Mouse (Mus musculus) testis, postnatal 14 days (tissue): ENCODE measurements at regions not wholly inside any gene's neighbourhood (a gene's known extent, or its start where the extent isn't known, plus 50 kb on each side); places are given as distances from the start of the nearest gene placed in this dataset.
A peak's percentile ranks its signal among the peaks of the same experiment; 100 is the strongest.

Source experiments
- DNase-seq: peaks from one replicate; pipeline ENCODE4 v3.0.0; 2021; ENCODE audit warnings: low spot score

DNA sequence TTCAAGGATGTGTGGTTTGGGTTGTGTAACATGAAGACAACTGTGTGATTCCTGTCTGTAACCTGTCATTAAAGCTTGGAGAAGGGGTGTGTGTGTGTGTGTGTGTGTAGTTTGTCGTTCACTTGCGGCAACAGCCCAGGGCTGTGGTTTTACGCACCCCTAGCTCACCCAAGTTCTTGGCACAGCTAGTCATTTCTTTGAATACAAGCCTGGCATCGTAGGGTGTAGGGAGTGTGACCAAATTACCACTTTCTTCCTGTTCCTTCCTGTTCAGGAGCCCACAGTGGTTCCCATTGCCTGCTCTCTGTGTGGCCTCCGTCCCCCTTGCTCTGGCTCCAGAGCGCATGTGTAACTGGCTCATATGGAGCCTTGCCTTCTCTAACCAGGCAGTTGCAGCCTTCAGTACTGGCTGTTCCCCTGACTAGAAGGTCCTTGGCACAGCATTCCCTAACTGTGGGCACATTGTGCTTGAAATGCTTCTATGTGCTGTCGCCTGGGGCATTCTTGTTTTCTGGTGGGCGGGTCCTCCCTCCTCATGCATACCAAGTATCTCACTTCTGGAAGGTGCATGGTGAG, 167.4 kb upstream of the Ubr2 start:
- peak; percentile 33 for DNase-seq

DNA sequence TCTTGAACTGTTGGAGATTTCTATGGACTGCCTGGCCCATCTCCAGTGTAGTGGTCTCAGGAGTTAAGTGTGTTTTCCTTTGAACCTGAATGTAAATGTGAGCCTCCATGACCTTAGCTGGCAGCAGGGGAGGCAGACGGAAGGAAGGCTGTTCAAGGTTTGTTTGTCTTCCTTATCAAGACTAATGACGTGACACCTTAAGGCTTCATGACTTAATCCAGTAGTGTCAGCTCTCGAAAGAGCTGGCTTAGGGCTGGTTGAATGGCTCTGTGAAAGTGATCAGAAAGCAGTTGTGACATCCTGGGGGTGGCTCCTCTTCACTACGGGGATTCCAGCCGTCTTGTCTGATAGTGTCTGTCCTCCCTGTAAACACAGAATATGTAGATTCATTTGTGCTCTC, 166.0 kb upstream of the Ubr2 start:
- DNase-seq = no peak

DNA sequence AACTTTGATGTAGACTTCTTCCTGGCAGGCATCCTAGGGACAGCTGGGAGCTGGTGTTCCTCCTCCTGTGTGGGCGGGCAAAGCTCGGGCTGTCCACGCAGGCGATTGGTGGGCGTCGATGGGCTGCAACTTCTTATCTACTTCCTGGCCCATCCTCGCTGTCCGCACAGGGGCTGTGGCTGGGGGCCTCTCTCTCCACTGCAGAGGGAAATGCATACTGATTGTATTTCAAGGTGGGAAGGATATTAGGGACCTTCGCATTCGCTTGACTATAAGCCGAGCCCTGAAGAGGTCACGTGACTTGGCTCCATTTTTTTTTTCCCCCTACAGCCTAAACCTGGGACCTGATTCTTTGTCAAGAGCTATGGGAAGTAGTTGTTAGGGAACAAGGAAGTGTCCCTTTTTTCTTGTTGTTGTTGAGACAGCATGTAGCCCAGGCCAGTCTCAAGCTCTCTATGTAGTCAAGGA, 164.4 kb upstream of the Ubr2 start:
- DNase-seq = peak; percentile 89

DNA sequence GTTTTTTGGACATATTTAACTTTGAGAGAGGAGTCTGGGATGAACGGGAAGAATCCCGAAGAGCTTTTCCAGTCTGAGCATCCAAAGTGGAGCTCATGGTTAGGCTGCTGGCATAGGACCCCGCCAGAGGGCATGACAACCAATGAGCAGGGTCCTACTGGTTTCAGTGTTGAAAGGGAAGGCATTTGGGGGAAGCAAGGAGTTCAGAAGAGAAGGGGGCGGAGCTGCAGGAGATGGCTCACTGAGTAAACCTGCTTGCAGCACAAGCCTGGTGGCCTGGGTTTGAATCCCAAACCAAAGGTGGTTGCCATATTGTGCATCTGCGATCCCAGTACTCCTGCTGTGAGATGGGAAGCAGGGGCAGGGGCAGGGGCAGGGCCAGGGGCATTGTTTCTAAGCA, 161.4 kb upstream of the Ubr2 start:
- no peak for DNase-seq

DNA sequence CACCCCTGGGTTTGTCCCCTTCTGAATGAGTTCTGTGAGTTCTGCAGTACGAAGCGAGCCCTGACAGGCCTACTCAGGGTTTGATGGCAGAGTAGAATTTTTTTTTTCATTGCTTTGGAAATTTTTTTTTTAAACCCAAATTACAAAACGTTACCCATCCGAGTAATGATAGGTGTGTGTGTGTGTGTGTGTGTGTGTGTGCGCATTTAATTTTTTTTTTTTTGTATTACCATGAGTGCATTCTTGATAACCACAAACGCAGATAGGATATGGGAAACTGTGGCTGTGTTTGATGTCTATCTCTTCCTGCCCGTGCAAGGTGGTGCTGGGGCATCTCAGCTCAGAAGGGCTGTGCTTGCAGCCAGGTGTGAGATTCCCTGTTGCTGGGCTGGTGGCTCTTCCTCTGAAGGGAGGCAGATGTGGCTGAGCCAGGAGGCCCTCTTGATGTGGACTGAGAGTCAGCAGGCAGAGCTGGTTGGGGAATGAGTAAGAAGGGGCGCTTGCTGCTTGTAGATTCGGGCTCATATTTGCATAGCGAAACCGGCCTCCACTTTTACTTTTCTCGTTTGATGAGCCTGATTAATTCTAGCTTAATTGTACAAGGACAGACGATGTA, 160.7 kb upstream of the Ubr2 start:
- no peak for DNase-seq

DNA sequence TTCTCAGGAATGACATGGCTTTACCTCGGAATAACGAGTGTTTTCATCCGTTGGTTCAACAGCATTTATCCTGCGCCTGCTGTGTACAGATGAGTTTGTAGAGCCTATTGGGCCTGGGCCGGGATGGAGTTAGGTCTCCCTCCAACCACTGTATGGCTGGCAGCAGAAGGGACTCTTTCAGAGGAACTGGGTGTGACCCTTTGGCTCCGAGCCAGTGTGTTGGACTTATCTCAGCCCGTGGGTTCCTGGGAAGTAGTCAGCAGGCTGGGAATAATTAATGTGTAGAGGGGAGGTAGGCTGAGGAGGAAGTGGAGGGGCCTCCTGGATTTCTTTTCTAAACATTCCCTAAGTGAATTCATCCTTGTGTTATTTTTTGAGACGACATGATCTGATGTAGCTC, 157.7 kb upstream of the Ubr2 start:
- DNase-seq = no peak

DNA sequence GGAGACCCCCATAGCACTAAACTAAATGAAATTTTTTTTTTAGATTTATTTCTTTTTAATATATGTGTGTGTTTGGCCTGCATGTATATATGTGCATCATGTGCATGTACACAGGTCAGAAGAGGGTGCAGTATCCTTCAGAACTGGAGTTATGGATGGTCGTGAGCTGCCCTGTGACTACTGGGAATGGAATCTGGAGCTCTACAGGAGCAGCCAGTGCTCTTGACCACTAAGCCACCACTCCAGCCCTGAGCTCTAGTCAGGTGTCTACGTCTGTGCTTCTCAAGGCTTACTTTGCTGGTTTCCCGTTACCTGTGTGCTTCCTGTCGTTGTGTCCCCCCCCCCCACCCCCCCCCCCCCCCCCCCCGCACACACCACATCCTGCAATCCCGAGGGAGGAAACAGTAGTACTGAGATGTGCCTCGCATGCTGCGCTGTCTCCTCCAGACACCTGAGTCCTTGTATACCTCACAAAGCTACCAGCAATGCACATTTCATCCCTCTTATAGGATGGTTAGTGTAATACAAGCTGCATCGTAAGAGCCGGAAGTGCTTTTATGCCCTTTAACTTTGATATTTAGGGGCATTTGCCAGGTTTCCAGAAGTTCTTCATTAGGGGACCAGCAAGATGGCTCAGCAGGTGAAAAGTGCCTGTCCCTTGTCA, 153.5 kb upstream of the Ubr2 start:
- no peak for DNase-seq

DNA sequence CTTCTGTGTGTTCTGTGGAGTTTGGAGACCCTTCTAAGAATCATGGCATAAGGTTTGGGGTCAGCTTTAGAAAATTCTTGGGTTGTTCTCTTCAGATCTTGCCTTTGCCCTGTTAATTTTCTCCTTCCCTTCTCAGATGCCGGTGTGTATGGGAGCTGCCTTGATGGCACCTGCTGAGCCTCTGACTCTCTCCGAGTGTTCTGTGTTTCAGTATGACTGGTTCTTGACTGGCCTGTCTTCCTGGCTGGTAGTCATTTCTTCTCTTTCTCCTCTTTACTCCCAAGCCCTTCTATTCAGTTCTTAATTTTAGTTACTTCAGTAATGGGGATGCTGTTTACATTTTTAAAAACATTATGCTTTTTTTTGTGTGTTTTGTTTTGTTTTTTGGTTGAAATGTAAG, 152.1 kb upstream of the Ubr2 start:
- DNase-seq = no peak

DNA sequence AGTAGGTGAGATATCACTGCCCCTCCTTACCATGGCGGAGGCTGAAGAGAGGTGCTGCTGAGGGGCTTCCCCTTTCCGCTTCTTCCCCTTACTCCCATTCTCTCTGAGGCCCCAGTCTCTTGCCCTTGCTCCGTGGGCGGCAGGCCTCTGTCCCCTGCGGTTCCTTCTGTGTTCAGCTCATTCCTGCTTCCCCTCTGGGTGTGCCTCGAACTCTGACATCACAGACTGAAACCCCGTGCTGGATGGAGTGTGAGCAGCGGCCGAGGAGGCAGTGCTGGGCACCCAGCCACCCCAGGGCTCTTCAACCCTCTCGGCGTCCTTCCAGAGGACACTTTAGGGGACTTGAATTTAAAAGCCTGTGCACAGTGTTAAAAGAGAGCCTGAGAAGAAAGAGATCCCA, 145.9 kb upstream of the Ubr2 start:
- DNase-seq = no peak

DNA sequence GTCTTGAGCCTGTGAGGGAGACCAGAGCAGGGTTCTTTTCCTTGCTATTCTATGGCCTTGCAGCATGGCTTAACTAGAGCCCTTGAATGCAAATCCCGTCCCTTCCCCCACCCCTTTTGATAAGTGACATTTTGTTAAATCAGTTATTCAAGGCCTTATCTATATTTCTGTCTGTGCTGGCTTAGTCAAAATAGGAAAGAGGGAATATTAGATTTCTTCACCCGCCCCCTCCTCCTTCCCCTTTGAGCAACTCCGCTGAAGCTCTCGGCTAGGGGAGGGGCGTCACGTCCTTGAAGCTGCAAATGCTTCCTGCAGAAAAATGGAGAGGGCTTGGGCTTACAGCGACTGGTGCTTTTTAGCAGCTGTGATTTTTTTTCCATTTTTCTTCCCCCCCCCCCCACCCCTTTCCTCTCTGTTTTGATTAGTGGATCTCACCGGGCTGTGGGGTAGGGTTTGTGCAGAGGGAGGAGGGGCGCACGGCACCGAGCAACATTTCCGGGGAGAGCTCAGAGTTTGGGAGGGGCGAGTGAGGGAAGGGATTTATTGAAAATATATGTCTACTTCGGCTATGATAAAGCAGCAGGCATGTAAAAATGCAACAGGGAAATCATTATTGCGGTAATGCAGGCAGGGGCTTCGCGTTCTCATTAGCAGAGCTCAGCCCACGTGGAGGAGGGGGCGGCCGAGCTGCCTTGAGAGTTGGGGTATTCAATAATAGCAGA, 141.4 kb upstream of the Ubr2 start:
- no peak for DNase-seq

DNA sequence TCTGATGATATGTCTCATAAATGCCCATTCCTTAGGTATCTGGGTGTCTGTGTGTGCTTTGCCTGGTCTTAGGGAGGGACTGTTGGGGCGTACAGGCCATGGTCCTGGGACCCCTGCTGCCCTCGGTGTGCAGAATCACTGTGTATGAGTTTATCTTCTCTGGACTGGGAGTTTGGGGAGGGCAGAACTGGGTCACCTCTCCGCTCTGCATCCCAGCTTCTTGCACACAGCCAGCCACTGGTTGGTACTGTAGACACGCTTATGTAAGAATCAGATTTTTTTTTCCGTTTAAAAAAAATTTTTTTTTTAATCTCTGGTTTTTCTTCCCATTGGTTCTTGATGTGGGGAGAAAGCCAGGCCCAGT, 140.8 kb upstream of the Ubr2 start:
- DNase-seq = no peak

DNA sequence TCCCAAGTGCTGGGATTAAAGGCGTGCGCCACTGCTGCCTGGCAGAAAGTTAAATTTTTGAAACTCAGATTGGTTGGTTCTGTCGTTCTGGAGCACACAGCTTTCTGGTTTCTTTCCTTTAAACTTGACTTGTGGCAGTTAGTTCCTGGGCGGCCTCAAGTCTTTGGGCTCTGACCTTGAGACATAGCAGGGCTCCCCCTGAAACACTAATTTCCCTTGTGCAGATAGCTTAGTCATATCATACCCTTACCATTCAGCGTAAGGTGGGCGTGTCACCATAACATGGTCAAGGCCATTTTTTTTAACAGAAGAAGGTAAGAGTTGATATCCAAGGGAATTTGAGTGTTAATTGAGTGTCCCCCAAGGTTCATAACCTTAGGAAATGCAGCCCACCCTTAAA, 140.3 kb upstream of the Ubr2 start:
- no peak for DNase-seq

DNA sequence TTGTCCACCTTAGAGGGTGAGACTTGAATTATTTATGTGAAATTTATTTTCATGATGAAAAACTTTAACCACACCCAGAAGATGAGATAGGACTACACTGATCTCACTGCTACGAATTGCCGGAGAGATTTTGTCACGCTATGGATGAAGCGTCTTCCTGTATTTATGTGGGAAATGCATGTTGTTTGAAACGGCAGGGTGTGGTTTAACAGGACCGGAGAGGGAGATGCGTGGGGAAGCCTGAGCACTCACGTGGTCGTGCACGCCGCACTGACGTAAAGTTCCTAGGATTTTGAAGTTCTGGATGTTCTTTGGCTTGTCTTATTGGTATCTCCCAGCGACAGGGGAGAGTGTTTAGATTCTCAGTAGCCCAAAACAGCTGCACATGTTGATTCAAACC, 139.3 kb upstream of the Ubr2 start:
- no peak for DNase-seq

DNA sequence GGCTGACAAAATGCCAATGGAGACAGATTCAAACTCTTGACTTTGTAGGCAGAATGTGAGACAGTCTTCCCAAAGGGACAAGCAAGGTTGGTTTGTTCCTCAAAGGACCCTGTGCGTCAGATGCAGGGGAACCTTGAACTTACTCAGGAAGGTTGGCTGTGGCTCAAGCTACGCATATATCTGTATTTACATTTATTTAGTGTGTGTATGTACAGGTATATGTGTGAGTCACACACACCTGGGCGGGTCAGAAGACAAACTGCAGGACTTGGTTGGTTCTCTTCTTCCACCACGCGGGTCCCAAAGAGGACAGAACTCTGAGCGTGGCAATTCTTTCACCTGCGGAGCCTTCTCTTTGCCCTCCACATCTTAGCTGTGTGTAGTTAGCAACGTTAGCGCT, 138.8 kb upstream of the Ubr2 start:
- no peak for DNase-seq

DNA sequence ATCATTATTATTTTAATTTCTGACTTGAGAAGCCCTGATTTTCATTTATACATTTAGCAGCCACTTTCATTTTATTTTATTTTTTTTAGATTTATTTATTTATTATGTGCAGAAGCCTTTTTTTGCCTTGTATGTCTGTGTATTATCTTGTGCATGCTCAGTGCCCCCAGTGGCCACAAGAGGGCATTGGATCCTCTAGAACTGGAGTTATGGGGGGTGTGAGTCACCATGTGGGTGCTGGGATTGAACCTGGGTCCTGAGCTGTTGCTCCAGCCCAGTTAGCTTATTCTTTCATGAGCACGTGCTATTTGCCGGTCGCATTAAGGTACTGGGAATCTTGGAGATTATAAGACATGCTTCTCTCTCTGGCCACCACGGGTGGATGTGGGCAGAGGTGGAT, 136.3 kb upstream of the Ubr2 start:
- no peak for DNase-seq

DNA sequence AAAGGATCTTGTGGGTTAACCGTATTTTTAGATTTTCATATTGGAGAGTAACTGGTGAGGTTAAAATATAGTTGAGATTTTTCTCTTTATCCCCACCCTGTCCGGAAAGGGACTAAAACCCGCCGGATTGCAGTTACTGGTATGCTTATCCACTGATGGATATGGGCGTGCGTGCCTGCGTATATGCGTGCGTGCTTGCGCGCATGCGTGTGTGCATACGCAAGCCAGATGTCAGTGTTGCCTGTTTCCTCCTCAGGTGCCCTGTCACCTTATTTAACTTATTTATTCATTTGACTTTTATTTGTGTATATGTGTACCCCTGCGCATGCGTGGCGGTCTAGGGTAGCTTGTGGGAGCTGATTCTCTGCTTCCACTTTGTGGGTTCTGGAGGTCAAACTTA, 135.2 kb upstream of the Ubr2 start:
- DNase-seq = no peak

DNA sequence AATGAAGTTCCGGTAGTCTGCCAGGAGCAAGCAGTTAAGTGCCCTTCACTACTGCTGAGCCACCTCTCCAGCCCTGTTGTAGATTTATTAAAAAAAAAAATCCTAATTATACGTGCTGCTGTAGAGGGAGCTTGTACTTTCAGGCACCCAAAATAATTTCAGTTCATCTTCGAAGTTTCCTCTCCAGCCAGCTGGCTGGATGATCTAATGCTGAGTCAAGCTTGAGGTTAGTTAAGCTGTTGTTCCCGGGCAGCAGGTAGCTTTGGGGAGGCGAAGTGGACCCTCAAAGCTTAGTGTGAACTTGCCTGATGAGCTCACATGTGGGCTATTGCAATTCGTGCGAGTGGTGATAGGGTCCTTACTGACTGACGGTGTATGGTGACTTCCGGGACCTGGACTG, 134.6 kb upstream of the Ubr2 start:
- DNase-seq = no peak

DNA sequence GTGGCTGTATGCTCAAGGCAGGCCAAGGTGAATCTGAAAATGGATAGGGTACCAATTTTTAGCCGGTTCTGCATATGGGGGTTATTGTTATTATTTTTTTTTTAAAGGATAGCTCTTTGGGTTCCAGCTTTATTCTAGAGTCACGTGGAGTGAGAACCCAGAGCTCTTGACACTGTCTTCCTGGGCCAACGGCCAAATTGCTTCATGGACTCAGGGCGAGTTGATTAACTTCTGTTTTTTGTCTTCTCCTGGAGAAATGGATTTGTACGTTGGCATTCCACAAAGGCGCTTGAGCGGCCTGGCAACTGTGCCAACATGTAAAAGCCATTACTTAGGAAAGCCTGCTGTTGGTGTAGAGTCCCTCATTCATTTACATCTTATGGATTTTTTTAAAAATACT, 134.1 kb upstream of the Ubr2 start:
- no peak for DNase-seq

DNA sequence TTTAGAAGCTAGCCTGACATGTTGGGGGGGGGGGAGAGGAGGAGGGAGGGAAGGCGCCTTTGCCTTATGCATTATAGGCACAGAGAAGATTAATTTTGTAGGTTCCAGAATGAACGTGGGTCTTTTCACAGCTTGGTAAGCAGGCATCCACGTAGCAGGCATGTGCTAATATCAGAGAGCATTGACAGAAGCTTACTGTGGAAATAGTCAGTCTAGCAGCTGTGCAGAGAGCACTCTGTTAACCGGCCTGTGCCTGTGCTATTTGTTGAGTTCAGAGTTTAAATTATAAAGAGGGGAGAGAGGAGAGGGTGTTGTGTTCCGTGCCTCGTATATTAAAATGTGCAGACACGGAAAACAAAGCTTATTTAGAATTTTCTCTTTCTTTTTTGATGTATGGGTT, 133.5 kb upstream of the Ubr2 start:
- DNase-seq = no peak

DNA sequence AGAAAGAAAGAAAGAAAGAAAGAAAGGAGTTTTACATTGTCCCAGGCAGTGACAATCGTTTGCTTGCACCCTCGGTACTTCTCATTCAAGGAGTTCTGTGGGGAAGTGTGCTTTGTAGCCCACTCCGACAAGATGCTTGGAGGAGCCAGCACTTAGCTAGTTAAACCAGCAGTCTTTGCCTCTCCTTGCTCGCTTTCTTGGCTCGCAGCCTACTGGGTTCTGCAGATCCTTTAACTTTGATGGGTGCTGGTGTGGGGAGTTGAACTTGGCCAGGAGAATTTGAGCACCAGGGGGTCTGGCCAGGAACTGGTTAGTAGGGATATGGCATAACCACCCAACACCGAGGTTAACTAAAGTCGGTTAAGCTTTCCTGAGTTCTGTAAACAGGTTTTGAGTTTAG, 132.5 kb upstream of the Ubr2 start:
- DNase-seq = no peak

DNA sequence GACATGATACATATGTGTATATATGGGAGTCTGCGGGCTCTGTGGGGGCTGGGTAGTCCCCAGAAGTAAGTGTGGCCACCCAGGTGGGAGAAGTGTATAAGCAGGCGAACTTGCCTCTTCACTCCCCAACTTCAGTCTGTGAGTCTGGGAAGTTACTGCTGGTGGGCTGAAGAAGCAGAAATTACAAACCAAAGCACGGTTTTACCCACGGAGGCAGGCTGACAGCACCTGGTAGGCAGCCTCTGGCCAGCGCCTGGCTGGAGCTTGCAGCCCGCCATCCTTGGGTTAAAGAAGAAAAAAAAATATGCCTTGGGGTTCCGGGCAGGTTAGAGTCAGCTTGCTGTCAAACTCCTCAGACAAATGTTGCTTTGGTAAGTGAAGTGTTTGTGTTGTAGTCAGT, 131.9 kb upstream of the Ubr2 start:
- DNase-seq = no peak

DNA sequence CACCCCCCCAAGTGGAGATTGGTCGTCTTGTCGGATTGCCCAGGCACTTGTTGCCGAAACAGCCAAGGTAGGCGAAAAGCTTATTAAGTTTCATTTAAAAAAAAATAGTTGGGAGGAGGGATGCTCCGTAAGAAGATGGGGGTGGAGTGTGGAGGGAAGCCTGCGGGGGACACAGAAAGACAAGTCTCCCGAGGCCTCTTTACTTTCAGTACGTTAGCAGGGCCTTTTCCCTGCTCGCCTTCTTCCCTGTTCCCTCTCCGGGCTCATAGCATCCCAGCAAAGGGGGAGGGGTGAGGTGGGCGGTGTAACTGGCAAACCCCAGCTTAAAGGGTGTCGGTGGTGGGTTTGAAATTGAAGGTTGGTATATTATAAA, 131.5 kb upstream of the Ubr2 start:
- DNase-seq = peak; percentile 49
